Mouse (Mus musculus) CH12.LX (cell line): ENCODE data around the gene Lmod3. TPM values are rescaled to one million over a fixed set of nuclear protein-coding genes. Genes with fewer than 3 reads are reported as not detected.

Source experiments
- DNase-seq: peaks from one replicate; pipeline ENCODE4 v3.0.0-alpha.2; 2013; ENCODE audit errors: extremely low read depth
- H3K27ac ChIP-seq: 2 replicates; pipeline ENCODE4 v1.5.1; 2012; ENCODE audit warnings: low read depth, mild to moderate bottlenecking, control low read depth, moderate library complexity; ENCODE audit not compliant: insufficient read depth
- H3K27me3 ChIP-seq: replicated peaks from 2 replicates; pipeline ENCODE3; 2012; ENCODE audit warnings: inconsistent platforms
- H3K36me3 ChIP-seq, 2 experiments: replicated peaks in 1 of 2; 2 replicates each; pipeline versions ENCODE3 to v1.6.1; 2012; ENCODE audit warnings: inconsistent platforms in 1 of 2, low read length in 1 of 2, mild to moderate bottlenecking in 1 of 2, mixed read lengths in 1 of 2, moderate library complexity in 1 of 2; ENCODE audit not compliant: control insufficient read depth in 1 of 2, insufficient read depth in 1 of 2
- H3K4me1 ChIP-seq, 2 experiments: 2 replicates each; pipeline ENCODE4 v1.6.1; 2012; ENCODE audit warnings: inconsistent platforms in 1 of 2, moderate library complexity in 1 of 2; ENCODE audit not compliant: insufficient read depth in 2 of 2, control insufficient read depth in 1 of 2
- H3K4me2 ChIP-seq: 2 replicates; pipeline ENCODE4 v1.6.1; 2012; ENCODE audit warnings: low read depth, mild to moderate bottlenecking, control low read depth; ENCODE audit not compliant: poor library complexity, insufficient read depth, severe bottlenecking
- H3K4me3 ChIP-seq, 3 experiments: fragments of 150-350 bp in 1 of 3; sonication (generic) in 1 of 3; replicated peaks in 1 of 3; 2 replicates each; pipeline versions ENCODE3 to v1.5.1; 2011 to 2012; ENCODE audit warnings: low read depth in 2 of 3, low read length in 2 of 3, mild to moderate bottlenecking in 2 of 3, moderate library complexity in 2 of 3, control low read depth in 1 of 3, improper control_type of control experiment in 1 of 3, inconsistent platforms in 1 of 3, mixed read lengths in 1 of 3; ENCODE audit not compliant: poor library complexity in 1 of 3
- H3K79me2 ChIP-seq: replicated peaks from 2 replicates; pipeline ENCODE4 v1.6.1; 2012; ENCODE audit warnings: mild to moderate bottlenecking, moderate library complexity; ENCODE audit not compliant: control insufficient read depth, poor library complexity, insufficient read depth, severe bottlenecking; ENCODE audit errors: extremely low read depth
- H3K9ac ChIP-seq: 2 replicates; pipeline ENCODE4 v1.6.1; 2012; ENCODE audit warnings: low read depth, mild to moderate bottlenecking, control low read depth, moderate library complexity; ENCODE audit not compliant: insufficient read depth
- H3K9me3 ChIP-seq: replicated peaks from 2 replicates; pipeline ENCODE3; 2012; ENCODE audit warnings: low read length, inconsistent platforms, mixed read lengths
- BHLHE40 ChIP-seq: IDR thresholded peaks from 2 replicates; pipeline ENCODE4 v1.6.1; 2011; ENCODE audit warnings: mild to moderate bottlenecking, low read depth, low read length, improper control_type of control experiment
- CHD1 ChIP-seq: IDR thresholded peaks from 2 replicates; pipeline ENCODE4 v1.6.1; 2012; ENCODE audit warnings: low read depth, low read length, improper control_type of control experiment, inconsistent platforms
- CHD2 ChIP-seq: IDR thresholded peaks from 2 replicates; pipeline ENCODE4 v1.6.1; 2011; ENCODE audit warnings: low read length, improper control_type of control experiment
- E2F4 ChIP-seq: IDR thresholded peaks from 2 replicates; pipeline ENCODE4 v1.6.1; 2011; ENCODE audit warnings: low read depth, low read length, improper control_type of control experiment; ENCODE audit not compliant: insufficient replicate concordance
- EP300 ChIP-seq: IDR thresholded peaks from 2 replicates; pipeline ENCODE4 v1.6.1; 2011; ENCODE audit warnings: low read length, improper control_type of control experiment
- ETS1 ChIP-seq: conservative IDR thresholded peaks from 2 replicates; pipeline ENCODE4 v1.6.1; 2012; ENCODE audit warnings: low read depth, mild to moderate bottlenecking, inconsistent platforms, low read length, improper control_type of control experiment, moderate library complexity
- GABPA ChIP-seq: IDR thresholded peaks from 2 replicates; pipeline ENCODE4 v1.6.1; 2012; ENCODE audit warnings: low read depth, low read length, improper control_type of control experiment, inconsistent platforms; ENCODE audit not compliant: insufficient replicate concordance
- HCFC1 ChIP-seq: IDR thresholded peaks from 2 replicates; pipeline ENCODE4 v1.6.1; 2012; ENCODE audit warnings: low read depth, mild to moderate bottlenecking, inconsistent platforms, low read length, improper control_type of control experiment
- IRF4 ChIP-seq: IDR thresholded peaks from 2 replicates; pipeline ENCODE4 v1.6.1; 2014; ENCODE audit warnings: low read depth, mild to moderate bottlenecking, inconsistent platforms, low read length, improper control_type of control experiment
- MAFK ChIP-seq: IDR thresholded peaks from 2 replicates; pipeline ENCODE4 v1.6.1; 2011; ENCODE audit warnings: low read length, improper control_type of control experiment; ENCODE audit not compliant: insufficient replicate concordance
- MAZ ChIP-seq: IDR thresholded peaks from 2 replicates; pipeline ENCODE4 v1.6.1; 2012; ENCODE audit warnings: low read depth, mild to moderate bottlenecking, inconsistent platforms, low read length, improper control_type of control experiment, moderate library complexity
- MEF2A ChIP-seq: IDR thresholded peaks from 2 replicates; pipeline ENCODE4 v1.6.1; 2014; ENCODE audit warnings: low read depth, mild to moderate bottlenecking, inconsistent platforms, low read length, improper control_type of control experiment, borderline replicate concordance
- NRF1 ChIP-seq: IDR thresholded peaks from 2 replicates; pipeline ENCODE4 v1.6.1; 2014; ENCODE audit warnings: low read depth, mild to moderate bottlenecking, inconsistent platforms, low read length, improper control_type of control experiment, moderate library complexity
- PAX5 ChIP-seq: IDR thresholded peaks from 2 replicates; pipeline ENCODE4 v1.6.1; 2012; ENCODE audit warnings: low read length, inconsistent platforms, mixed read lengths
- RCOR1 ChIP-seq: conservative IDR thresholded peaks from 2 replicates; pipeline ENCODE4 v1.6.1; 2012; ENCODE audit warnings: low read depth, mild to moderate bottlenecking, inconsistent platforms, low read length, improper control_type of control experiment
- SIN3A ChIP-seq: IDR thresholded peaks from 2 replicates; pipeline ENCODE4 v1.6.1; 2012; ENCODE audit warnings: low read length, improper control_type of control experiment, inconsistent platforms
- TBP ChIP-seq: conservative IDR thresholded peaks from 2 replicates; pipeline ENCODE4 v1.6.1; 2011; ENCODE audit warnings: low read depth, low read length, improper control_type of control experiment
- TCF12 ChIP-seq: IDR thresholded peaks from 2 replicates; pipeline ENCODE4 v1.6.1; 2014; ENCODE audit warnings: low read depth, mild to moderate bottlenecking, inconsistent platforms, low read length, improper control_type of control experiment
- USF1 ChIP-seq: IDR thresholded peaks from 2 replicates; pipeline ENCODE4 v1.6.1; 2014; ENCODE audit warnings: low read depth, mild to moderate bottlenecking, inconsistent platforms, low read length, improper control_type of control experiment
- USF2 ChIP-seq: conservative IDR thresholded peaks from 2 replicates; pipeline ENCODE4 v1.6.1; 2011; ENCODE audit warnings: low read depth, low read length, improper control_type of control experiment
- ZKSCAN1 ChIP-seq: IDR thresholded peaks from 2 replicates; pipeline ENCODE4 v1.6.1; 2012; ENCODE audit warnings: low read depth, inconsistent platforms, low read length, improper control_type of control experiment, borderline replicate concordance
- ZNF384 ChIP-seq: IDR thresholded peaks from 2 replicates; pipeline ENCODE4 v1.6.1; 2012; ENCODE audit warnings: low read depth, low read length, improper control_type of control experiment, inconsistent platforms
- dilution Hi-C: fragments of 300-500 bp; cut with MboI; formaldehyde crosslinking; loops from 2 replicates; pipeline ENCODE4 v1.14.3; 2020; ENCODE audit warnings: low sequenced_read_pairs; ENCODE audit not compliant: extremely low pct_unique_long_range_greater_than_20kb, extremely low pct_ligation_motif_present
- in situ Hi-C: fragments of 300-500 bp; cut with MboI; formaldehyde crosslinking; loops from 3 replicates; pipeline ENCODE4 v1.14.3; 2019; ENCODE audit warnings: low sequenced_read_pairs, low pct_ligation_motif_present, low pct_unique_long_range_greater_than_20kb, mixed read lengths
- polyA plus RNA-seq: library from polyadenylated mRNA; unstranded; fragments of >175 nt; gene quantifications from 2 replicates; pipeline ENCODE4 v1.2.1, GENCODE M21; 2012; ENCODE audit warnings: low read depth; ENCODE audit not compliant: insufficient read length
- total RNA-seq, 2 experiments: library from RNA; depleted of rRNA; stranded (reverse); fragments of 300-350 nt in 1 of 2; fragments of >200 nt in 1 of 2; gene quantifications; 2 replicates each; pipeline ENCODE4 v1.2.3; 2012 to 2014

Gene Lmod3
- total and polyA plus RNA-seq, 3 experiments, result not detected

GRCm38 (mm10) chr6:97265705-97266104 is 13.1 kb upstream of the Lmod3 start:
- Histone ChIP-seq H3K4me3 (no peak overlapping the region), H3K4me2 (no peak overlapping the region), H3K9me3 (no peaks in the 10 kb centered on the region), H3K79me2 (no peaks in the 10 kb centered on the region), H3K4me1 (no peaks in the 10 kb centered on the region), H3K36me3 (no peaks in the 10 kb centered on the region), H3K27me3 (no peaks in the 10 kb centered on the region), H3K9ac (no peak overlapping the region), H3K27ac (no peak overlapping the region)
- TF ChIP-seq MAZ (no peak), BHLHE40 (no peak), ETS1 (no peak), IRF4 (no peak), E2F4 (no peak), CHD2 (no peak), RCOR1 (no peak), SIN3A (no peak), MEF2A (no peak), NRF1 (no peak), EP300 (no peak), USF2 (no peak)
- dilution Hi-C loops, result no loop called here
- in situ Hi-C loops, result loop anchor here (25.0 kb wide), 1 partner anchor 472 kb away; no protein-coding TSS in a partner anchor
- DNase-seq, result no peak

GRCm38 (mm10) chr6:97265240-97265639 is 12.7 kb upstream of the Lmod3 start:
- H3K36me3 ChIP-seq, result no peaks in the 10 kb centered on the region
- dilution Hi-C loops, result no loop called here
- no peak overlapping the region for H3K9ac ChIP-seq
- in situ Hi-C loops, result loop anchor here (25.0 kb wide), 1 partner anchor 472 kb away; no protein-coding TSS in a partner anchor
- TF ChIP-seq SIN3A (no peak), TBP (no peak), TCF12 (no peak), CHD2 (no peak), GABPA (no peak), USF1 (no peak), ZKSCAN1 (no peak), IRF4 (no peak), MAZ (no peak), CHD1 (no peak), MAFK (no peak), PAX5 (no peak), HCFC1 (no peak), ZNF384 (no peak), EP300 (no peak), E2F4 (no peak)
- H3K4me3 ChIP-seq, result no peak overlapping the region
- no peaks in the 10 kb centered on the region for H3K4me1 ChIP-seq
- H3K79me2 ChIP-seq, result no peaks in the 10 kb centered on the region
- no peak overlapping the region for H3K4me2 ChIP-seq
- no peaks in the 10 kb centered on the region for H3K27me3 ChIP-seq
- no peaks in the 10 kb centered on the region for H3K9me3 ChIP-seq
- DNase-seq, result no peak
- H3K27ac ChIP-seq, result no peak overlapping the region
